Mouse (Mus musculus) small intestine, adult 2 months (tissue): ENCODE results near the gene Lrriq4. TPM values are rescaled to one million over a fixed set of nuclear protein-coding genes. Genes with fewer than 3 reads are reported as not detected.

Source experiments
- H3K27ac ChIP-seq: fragments of 200-500 bp; 2 replicates; pipeline ENCODE4 v1.5.1; 2012; ENCODE audit warnings: low read depth, low read length, control low read depth, inconsistent platforms; ENCODE audit not compliant: insufficient read depth
- H3K27me3 ChIP-seq: fragments of 200-500 bp; 2 replicates; pipeline ENCODE4 v1.6.1; 2012; ENCODE audit warnings: mild to moderate bottlenecking, moderate library complexity, low read length, inconsistent platforms; ENCODE audit not compliant: control insufficient read depth, insufficient read depth
- H3K36me3 ChIP-seq: fragments of 200-500 bp; 2 replicates; pipeline ENCODE4 v1.6.1; 2012; ENCODE audit warnings: mild to moderate bottlenecking, low read length, control low read depth, inconsistent platforms; ENCODE audit not compliant: control insufficient read depth, insufficient read depth
- H3K4me1 ChIP-seq: fragments of 200-500 bp; 2 replicates; pipeline ENCODE4 v1.6.1; 2012; ENCODE audit warnings: low read length, inconsistent platforms, mixed read lengths; ENCODE audit not compliant: control insufficient read depth, insufficient read depth, insufficient read length
- H3K4me3 ChIP-seq: fragments of 200-500 bp; 2 replicates; pipeline ENCODE4 v1.5.1; 2012; ENCODE audit warnings: low read depth, mild to moderate bottlenecking, control low read depth, inconsistent platforms, low read length, moderate library complexity
- CTCF ChIP-seq: fragments of 200-500 bp; IDR thresholded peaks from 2 replicates; pipeline ENCODE4 v1.5.1; 2012; ENCODE audit warnings: low read depth, mild to moderate bottlenecking, control low read depth, inconsistent platforms, low read length, moderate library complexity, mixed read lengths; ENCODE audit not compliant: insufficient replicate concordance, insufficient read length; ENCODE audit errors: extremely low read depth
- POLR2A ChIP-seq: fragments of 200-500 bp; IDR thresholded peaks from 2 replicates; pipeline ENCODE4 v1.6.1; 2012; ENCODE audit warnings: low read depth, mild to moderate bottlenecking, control low read depth, inconsistent platforms, low read length, moderate library complexity
- WGBS: fragments of 180-500 bp; shearing (Covaris S2); methylation state at CpG from one replicate; pipeline ENCODE4 v1.1.7; 2018; 5-methylcytosine and 5-hydroxymethylcytosine counted together
- polyA plus RNA-seq: library from polyadenylated mRNA; depleted of rRNA; stranded (reverse); fragments of >200 nt; gene quantifications from 2 replicates; pipeline ENCODE4 v1.2.3, GENCODE M21; 2012; rRNA removed

Lrriq4 gene
- polyA plus RNA-seq = not detected in 2 replicates

- H3K27ac ChIP-seq = no peak within 1 kb of the TSS
- TF ChIP-seq POLR2A (no peak), CTCF (no peak)
- no peaks in the 10 kb centered on the region for H3K36me3 ChIP-seq
- H3K4me1 ChIP-seq = no peaks in the 10 kb centered on the region
- peaks cover under 1% of the 10 kb centered on the region; the same call in 1 of the 2 replicates for H3K27me3 ChIP-seq
- H3K4me3 ChIP-seq = no peak within 1 kb of the TSS
- 66% methylated on average over 2 of the region's 2 CpGs for WGBS
Observed at GRCm38 (mm10) chr3:30644207-30644606, at the start of gene Lrriq4. TSS of gene Lrriq4 (plus strand) at chr3:30644507.

GRCm38 (mm10) chr3:30595111-30595832 lies 49.0 kb upstream of the Lrriq4 start:
- H3K27me3 ChIP-seq = no peaks in the 10 kb centered on the region
- H3K27ac ChIP-seq = no peak overlapping the region
- H3K4me1 ChIP-seq = peaks cover 2% of the 10 kb centered on the region; the same call in 1 of the 2 replicates
- 1% methylated on average over 62 of the region's 62 CpGs for WGBS
- TF ChIP-seq CTCF (no peak), POLR2A (no peak)
- H3K36me3 ChIP-seq = no peaks in the 10 kb centered on the region
- H3K4me3 ChIP-seq = peak overlapping the region; percentile 92

DNA sequence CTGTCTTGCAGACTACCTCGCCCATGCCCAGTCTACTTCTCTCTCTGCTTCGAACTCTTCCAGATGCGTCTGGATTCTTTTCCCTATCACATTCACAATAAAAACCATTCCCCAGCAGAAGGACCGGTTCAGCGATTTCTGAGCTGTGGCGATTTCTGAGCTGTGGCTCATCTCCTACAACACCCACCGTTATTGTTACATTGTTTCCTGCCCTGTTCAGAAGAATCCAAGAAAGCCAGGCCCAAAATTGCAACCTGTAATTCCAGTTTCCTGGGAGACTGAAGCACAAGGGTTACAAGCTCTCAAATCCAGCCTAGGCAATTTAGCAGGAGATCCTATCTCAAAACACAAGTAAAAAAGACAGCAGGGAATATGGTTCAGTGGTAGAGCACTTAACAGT lies 47.0 kb upstream of the Lrriq4 start:
- no peak overlapping the region for H3K27ac ChIP-seq
- peaks cover 2% of the 10 kb centered on the region; the same call in 1 of the 2 replicates for H3K4me1 ChIP-seq
- H3K27me3 ChIP-seq = no peaks in the 10 kb centered on the region
- no peaks in the 10 kb centered on the region for H3K36me3 ChIP-seq
- TF ChIP-seq CTCF (no peak), POLR2A (no peak)
- H3K4me3 ChIP-seq = no peak overlapping the region
- 77% methylated on average over 7 of the region's 7 CpGs for WGBS

DNA sequence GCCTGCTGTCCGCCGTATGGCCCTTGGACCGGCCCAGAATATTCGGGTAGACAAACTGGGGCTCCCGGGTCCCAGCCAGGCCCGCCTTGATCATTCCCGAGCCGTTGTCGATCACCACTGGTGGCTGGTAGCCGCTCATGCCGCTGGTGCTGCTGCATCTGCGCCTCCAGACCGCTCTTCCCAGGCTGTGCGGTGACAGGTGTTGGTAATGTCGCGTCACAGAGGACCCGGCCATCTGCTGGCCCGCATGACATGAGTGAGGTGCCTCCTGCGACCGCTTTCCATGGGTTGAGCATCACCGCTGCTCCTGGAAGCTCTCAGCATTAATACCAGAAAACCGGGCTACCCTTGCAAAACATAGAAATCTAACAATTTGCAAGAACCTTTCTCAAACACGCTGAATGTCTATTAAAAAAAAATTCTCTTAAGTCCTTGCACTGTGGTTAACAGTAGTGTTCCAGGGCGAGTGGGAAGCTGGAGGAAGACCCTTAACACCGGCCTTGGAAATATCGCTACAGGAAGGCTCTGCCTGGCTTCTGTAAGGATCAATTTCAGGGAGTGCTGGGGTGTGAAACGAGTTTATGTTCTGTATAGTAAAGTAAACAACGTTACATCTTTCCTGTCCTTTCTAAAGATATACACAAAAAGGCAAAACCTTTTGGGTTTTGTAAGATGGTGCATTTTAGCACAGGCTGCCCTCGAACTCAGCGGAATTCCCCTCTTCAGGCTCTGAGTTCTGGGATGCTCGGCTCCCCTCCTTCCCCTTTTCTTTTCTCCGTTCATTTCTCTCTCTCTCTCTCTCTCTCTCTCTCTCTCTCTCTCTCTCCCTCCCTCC lies 44.4 kb upstream of the Lrriq4 start, which contains the start of gene Actrt3:
Gene Actrt3 (minus strand): TSS at position 229 of the 835 bp plus-strand sequence.
- peaks cover 1% of the 10 kb centered on the region; the same call in 1 of the 2 replicates for H3K36me3 ChIP-seq
- 3% methylated on average over 32 of the region's 32 CpGs for WGBS
- no peaks in the 10 kb centered on the region for H3K27me3 ChIP-seq
- H3K4me1 ChIP-seq = no peaks in the 10 kb centered on the region
- H3K27ac ChIP-seq = peak within 1 kb of the TSS; percentile 49
- TF ChIP-seq CTCF = no peak
- TF ChIP-seq POLR2A = no peak
- peak within 1 kb of the TSS; percentile 83 for H3K4me3 ChIP-seq

- peak overlapping the region; percentile 49 for H3K27ac ChIP-seq
- WGBS = under 1% methylated on average over 14 of the region's 14 CpGs
- H3K36me3 ChIP-seq = peaks cover 2% of the 10 kb centered on the region; the same call in 1 of the 2 replicates
- no peaks in the 10 kb centered on the region for H3K4me1 ChIP-seq
- no peaks in the 10 kb centered on the region for H3K27me3 ChIP-seq
- peak overlapping the region; percentile 83 for H3K4me3 ChIP-seq
- TF ChIP-seq CTCF (0 out of 2 replicates have a peak, but pooled peaks have one; percentile 12), POLR2A (no peak)
Observed at GRCm38 (mm10) chr3:30600717-30601116, 43.6 kb upstream of the Lrriq4 start.

GRCm38 (mm10) chr3:30601175-30601574 lies 43.1 kb upstream of the Lrriq4 start:
- TF ChIP-seq POLR2A (no peak), CTCF (no peak)
- H3K27ac ChIP-seq = peak overlapping the region; percentile 52
- no peaks in the 10 kb centered on the region for H3K4me1 ChIP-seq
- WGBS = under 1% methylated on average over 17 of the region's 17 CpGs
- peaks cover 5% of the 10 kb centered on the region for H3K36me3 ChIP-seq
- H3K4me3 ChIP-seq = no peak overlapping the region
- no peaks in the 10 kb centered on the region for H3K27me3 ChIP-seq
